Mouse (Mus musculus): ENCODE data around the gene Zfp955b. TPM values are rescaled to one million over a fixed set of nuclear protein-coding genes. Genes with fewer than 3 reads are reported as not detected.

Zfp955b gene
- polyA plus RNA-seq (2015; fragmentation: Illumina TruSeq; extraction: RNeasy Lipid Tissue Mini Kit (QIAGEN cat#74804); ENCODE audit: low read depth, low replicate concordance) = 22.2 TPM

DNA sequence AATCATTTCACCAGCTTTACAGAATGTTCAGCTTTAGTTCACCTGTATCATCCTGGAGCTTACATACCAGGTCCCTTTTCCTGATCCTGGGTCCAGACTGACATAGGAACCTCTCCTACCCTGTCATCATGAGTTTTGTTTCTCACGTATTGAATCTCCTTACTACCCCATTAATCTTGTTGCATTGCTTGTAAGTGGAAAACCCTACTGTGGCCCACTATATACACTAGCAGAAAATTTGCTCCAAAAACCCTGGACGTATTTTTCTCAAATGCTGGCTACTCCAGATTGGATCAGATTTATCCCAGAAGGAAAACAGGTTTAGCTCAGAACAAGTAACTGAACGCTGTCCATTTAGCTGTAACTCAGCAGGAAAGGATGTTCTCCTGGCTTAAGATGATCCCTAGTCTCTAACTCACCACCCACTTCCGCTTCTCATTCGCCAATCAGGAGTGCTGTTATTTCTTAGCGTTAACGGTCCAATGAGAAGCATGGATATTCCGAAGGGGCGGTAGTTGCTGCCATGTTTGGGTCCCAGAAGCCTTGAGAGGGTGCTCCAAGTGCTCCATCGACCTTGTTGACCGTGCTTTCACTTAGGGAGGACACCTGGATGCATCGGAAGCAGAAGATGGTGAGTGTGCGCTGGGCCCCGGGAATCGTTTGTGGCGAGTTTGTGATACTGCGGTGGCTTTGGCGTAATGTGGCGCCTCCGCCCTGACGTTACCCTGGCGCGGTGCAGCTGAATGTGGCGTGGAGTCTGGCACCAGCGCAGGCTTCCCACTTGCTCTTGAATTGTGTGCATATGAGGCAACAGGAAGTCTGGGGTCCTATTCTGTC, at the start of gene Zfp955b:
Gene Zfp955b, plus strand, starts transcription at position 506 of the 837 bp plus-strand sequence.

DNA sequence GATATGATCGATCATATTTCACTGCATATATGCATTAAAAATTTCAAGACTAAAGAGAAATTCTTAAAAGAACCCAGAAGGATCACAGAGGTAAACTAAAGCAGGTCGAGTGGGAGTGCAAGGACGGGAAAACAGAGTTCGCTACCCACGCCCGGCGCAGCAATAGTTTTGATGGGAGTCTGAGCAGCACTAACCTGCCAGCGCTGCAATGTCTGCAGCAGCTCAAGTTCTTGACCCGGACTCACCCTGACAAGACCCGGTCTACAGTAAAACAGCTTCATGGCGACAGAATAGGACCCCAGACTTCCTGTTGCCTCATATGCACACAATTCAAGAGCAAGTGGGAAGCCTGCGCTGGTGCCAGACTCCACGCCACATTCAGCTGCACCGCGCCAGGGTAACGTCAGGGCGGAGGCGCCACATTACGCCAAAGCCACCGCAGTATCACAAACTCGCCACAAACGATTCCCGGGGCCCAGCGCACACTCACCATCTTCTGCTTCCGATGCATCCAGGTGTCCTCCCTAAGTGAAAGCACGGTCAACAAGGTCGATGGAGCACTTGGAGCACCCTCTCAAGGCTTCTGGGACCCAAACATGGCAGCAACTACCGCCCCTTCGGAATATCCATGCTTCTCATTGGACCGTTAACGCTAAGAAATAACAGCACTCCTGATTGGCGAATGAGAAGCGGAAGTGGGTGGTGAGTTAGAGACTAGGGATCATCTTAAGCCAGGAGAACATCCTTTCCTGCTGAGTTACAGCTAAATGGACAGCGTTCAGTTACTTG, 34.6 kb upstream of the Zfp955b start, which contains the start of gene Zfp955a:
Gene Zfp955a, minus strand, starts transcription at position 616 of the 789 bp plus-strand sequence.

DNA sequence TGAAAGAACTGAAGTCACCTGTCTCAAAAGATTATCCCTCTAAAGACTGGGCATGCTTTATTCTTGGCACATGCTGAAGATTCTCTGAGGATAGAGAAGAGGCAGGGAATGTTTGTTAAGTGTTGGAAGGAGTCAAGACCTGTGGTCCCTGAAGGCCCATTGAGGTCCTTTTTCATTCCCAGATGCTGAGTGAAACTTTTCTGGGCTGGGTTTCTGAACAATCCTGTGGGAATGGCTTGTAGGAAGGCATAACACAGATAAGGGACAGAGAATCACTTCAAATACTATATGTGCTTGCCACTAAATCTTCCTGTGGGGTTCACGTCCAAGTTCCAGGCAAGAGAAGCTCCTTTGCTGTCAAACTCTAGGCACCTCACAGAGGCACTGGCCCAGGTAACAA, 25.0 kb upstream of the Zfp955b start, which contains the start of gene Olfr63:
Gene Olfr63, plus strand, starts transcription at position 301 of the 400 bp plus-strand sequence.

Other genes starting within 250 kb of the Zfp955b start
- gene 4921501E09Rik, start 221.5 kb upstream of the Zfp955b start, polyA plus RNA-seq (2015; fragmentation: Illumina TruSeq; extraction: RNeasy Lipid Tissue Mini Kit (QIAGEN cat#74804); ENCODE audit: low read depth, low replicate concordance) = not detected
- gene Zfp563, start 200.2 kb upstream of the Zfp955b start, polyA plus RNA-seq (2015; fragmentation: Illumina TruSeq; extraction: RNeasy Lipid Tissue Mini Kit (QIAGEN cat#74804); ENCODE audit: low read depth, low replicate concordance) = 14.2 TPM
- gene Morc2b, start 149.9 kb upstream of the Zfp955b start, polyA plus RNA-seq (2015; fragmentation: Illumina TruSeq; extraction: RNeasy Lipid Tissue Mini Kit (QIAGEN cat#74804); ENCODE audit: low read depth, low replicate concordance) = 3.5 TPM
- gene Olfr55, start 121.1 kb upstream of the Zfp955b start, polyA plus RNA-seq (2015; fragmentation: Illumina TruSeq; extraction: RNeasy Lipid Tissue Mini Kit (QIAGEN cat#74804); ENCODE audit: low read depth, low replicate concordance) = not detected
- not detected for gene Olfr239, start 98.2 kb upstream of the Zfp955b start, polyA plus RNA-seq (2015; fragmentation: Illumina TruSeq; extraction: RNeasy Lipid Tissue Mini Kit (QIAGEN cat#74804); ENCODE audit: low read depth, low replicate concordance)
- 0.30 TPM for gene Olfr1564, start 67.9 kb upstream of the Zfp955b start, polyA plus RNA-seq (2015; fragmentation: Illumina TruSeq; extraction: RNeasy Lipid Tissue Mini Kit (QIAGEN cat#74804); ENCODE audit: low read depth, low replicate concordance)
- gene Zfp955a, start 34.4 kb upstream of the Zfp955b start, polyA plus RNA-seq (2015; fragmentation: Illumina TruSeq; extraction: RNeasy Lipid Tissue Mini Kit (QIAGEN cat#74804); ENCODE audit: low read depth, low replicate concordance) = 7.9 TPM
- gene Olfr63, start 24.9 kb upstream of the Zfp955b start, polyA plus RNA-seq (2015; fragmentation: Illumina TruSeq; extraction: RNeasy Lipid Tissue Mini Kit (QIAGEN cat#74804); ENCODE audit: low read depth, low replicate concordance) = not detected
- 14.5 TPM for gene Zfp81, start 69.3 kb downstream of the Zfp955b start, polyA plus RNA-seq (2015; fragmentation: Illumina TruSeq; extraction: RNeasy Lipid Tissue Mini Kit (QIAGEN cat#74804); ENCODE audit: low read depth, low replicate concordance)
- gene Zfp101, start 105.1 kb downstream of the Zfp955b start, polyA plus RNA-seq (2015; fragmentation: Illumina TruSeq; extraction: RNeasy Lipid Tissue Mini Kit (QIAGEN cat#74804); ENCODE audit: low read depth, low replicate concordance) = 11.0 TPM
- not detected for gene Actl9, start 143.4 kb downstream of the Zfp955b start, polyA plus RNA-seq (2015; fragmentation: Illumina TruSeq; extraction: RNeasy Lipid Tissue Mini Kit (QIAGEN cat#74804); ENCODE audit: low read depth, low replicate concordance)
- 24.4 TPM for gene Adamts10, start 234.7 kb downstream of the Zfp955b start, polyA plus RNA-seq (2015; fragmentation: Illumina TruSeq; extraction: RNeasy Lipid Tissue Mini Kit (QIAGEN cat#74804); ENCODE audit: low read depth, low replicate concordance)